Mouse (Mus musculus) cortical plate, adult 2 months (tissue): ENCODE measurements around the gene Cxcr1.

ENCODE experiments used
- CTCF ChIP-seq: fragments of 200-500 bp; IDR thresholded peaks from 2 replicates; pipeline ENCODE4 v1.5.1; 2011; ENCODE audit warnings: mild to moderate bottlenecking, control low read depth, low read length; ENCODE audit not compliant: insufficient read depth; ENCODE audit errors: extremely low read depth
- POLR2A ChIP-seq: fragments of 200-500 bp; IDR thresholded peaks from 2 replicates; pipeline ENCODE4 v1.6.1; 2011; ENCODE audit warnings: mild to moderate bottlenecking, low read length, control low read depth; ENCODE audit not compliant: insufficient read depth; ENCODE audit errors: extremely low read depth

GRCm38 (mm10) chr1:74194445-74194844 lies at the start of gene Cxcr1:
- TF ChIP-seq POLR2A (no peak), CTCF (no peak)
